Mouse (Mus musculus): ENCODE results near the gene Etv2. TPM values are rescaled to one million over a fixed set of nuclear protein-coding genes. Genes with fewer than 3 reads are reported as not detected.

Etv2 gene
- polyA plus RNA-seq, 1 experiment from 2014 or later: not detected

- no peaks in the 10 kb centered on the region for H3K9me3 ChIP-seq
- ATAC-seq (ENCODE audit: low read depth): no peak
- no peak overlapping the region for H3K4me3 ChIP-seq
- 70% methylated on average over 10 of the region's 10 CpGs for WGBS
- no peaks in the 10 kb centered on the region for H3K36me3 ChIP-seq
- H3K9ac ChIP-seq: 0 out of 2 replicates have a peak overlapping the region, but pooled peaks have one; percentile 26
- H3K4me1 ChIP-seq (replicated peaks): peaks cover 8% of the 10 kb centered on the region
- H3K27me3 ChIP-seq: no peaks in the 10 kb centered on the region; the same call in 1 of the 2 replicates
- no peak overlapping the region for H3K4me2 ChIP-seq
- H3K27ac ChIP-seq (replicated peaks): no peak overlapping the region
These were observed 41.8 kb downstream of the Etv2 start for GRCm38 (mm10) chr7:30593579-30594509.

DNA sequence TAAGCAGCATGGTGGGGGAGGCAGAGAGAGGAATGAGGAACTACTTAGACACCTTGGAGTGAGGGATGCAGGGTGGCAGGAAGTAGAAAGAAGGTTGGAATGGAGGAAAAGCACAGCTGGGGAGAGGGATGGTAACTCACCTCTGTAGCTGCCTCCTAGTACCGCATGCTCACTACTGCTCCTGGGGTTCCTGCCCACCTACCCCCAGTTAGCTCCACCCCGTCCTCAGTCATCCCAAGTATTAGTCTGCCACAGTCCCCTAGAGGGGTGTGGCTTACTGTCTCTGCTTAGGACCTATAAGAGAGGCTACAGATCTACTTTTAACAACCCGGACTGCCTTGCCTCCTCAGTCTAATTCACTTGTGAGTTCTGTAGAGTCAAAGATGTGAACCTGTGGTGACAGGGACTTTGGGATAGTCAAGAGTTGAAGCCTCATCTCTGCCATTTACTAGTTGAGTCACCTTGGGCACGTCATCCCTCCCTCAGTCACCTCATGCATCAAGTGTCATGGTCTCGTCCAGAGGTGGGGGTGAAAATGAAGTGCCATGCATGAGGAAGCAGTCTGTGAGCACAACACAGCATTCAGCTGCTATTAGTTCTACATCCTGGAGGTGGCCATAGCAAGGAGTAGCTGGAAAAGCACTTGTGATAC lies 42.8 kb downstream of the Etv2 start:
- peaks cover 8% of the 10 kb centered on the region for H3K4me1 ChIP-seq (replicated peaks)
- H3K27ac ChIP-seq (replicated peaks): no peak overlapping the region
- H3K4me2 ChIP-seq: no peak overlapping the region
- no peak for ATAC-seq (ENCODE audit: low read depth)
- no peak overlapping the region for H3K4me3 ChIP-seq
- 0 out of 2 replicates have a peak overlapping the region, but pooled peaks have one; percentile 26 for H3K9ac ChIP-seq
- H3K36me3 ChIP-seq: no peaks in the 10 kb centered on the region
- H3K27me3 ChIP-seq: no peaks in the 10 kb centered on the region; the same call in 1 of the 2 replicates
- WGBS: 64% methylated on average over 5 of the region's 5 CpGs
- H3K9me3 ChIP-seq: no peaks in the 10 kb centered on the region

GRCm38 (mm10) chr7:30591605-30591951 lies 44.1 kb downstream of the Etv2 start:
- ATAC-seq (ENCODE audit: low read depth): no peak
- H3K36me3 ChIP-seq: peaks cover 2% of the 10 kb centered on the region
- peaks cover 20% of the 10 kb centered on the region for H3K4me1 ChIP-seq (replicated peaks)
- H3K27ac ChIP-seq (replicated peaks): no peak overlapping the region
- no peak overlapping the region for H3K4me3 ChIP-seq
- H3K9me3 ChIP-seq: no peaks in the 10 kb centered on the region
- 36% methylated on average over 4 of the region's 4 CpGs for WGBS
- no peak overlapping the region for H3K4me2 ChIP-seq
- H3K27me3 ChIP-seq: no peaks in the 10 kb centered on the region; the same call in 1 of the 2 replicates
- H3K9ac ChIP-seq: peak overlapping the region; percentile 34; the same call in 1 of the 2 replicates

- Histone ChIP-seq H3K4me2 (no peak overlapping the region), H3K36me3 (peaks cover 7% of the 10 kb centered on the region), H3K9me3 (no peaks in the 10 kb centered on the region), H3K27me3 (no peaks in the 10 kb centered on the region; the same call in 1 of the 2 replicates), H3K4me3 (no peak overlapping the region), H3K9ac (peak overlapping the region; percentile 34; the same call in 1 of the 2 replicates), H3K4me1 (replicated peaks) (peaks cover 24% of the 10 kb centered on the region), H3K27ac (replicated peaks) (no peak overlapping the region)
- whole genome bisulfite sequencing: 90% methylated on average over 9 of the region's 9 CpGs
- no peak for ATAC-seq (ENCODE audit: low read depth)
These were observed 44.6 kb downstream of the Etv2 start for GRCm38 (mm10) chr7:30590927-30591604.

GRCm38 (mm10) chr7:30589435-30590301 lies 46.0 kb downstream of the Etv2 start:
- Histone ChIP-seq H3K27ac (replicated peaks) (peak overlapping the region; percentile 96), H3K4me2 (peak overlapping the region; percentile 98), H3K4me1 (replicated peaks) (peaks cover 24% of the 10 kb centered on the region), H3K27me3 (no peaks in the 10 kb centered on the region), H3K9ac (peak overlapping the region; percentile 99), H3K4me3 (peak overlapping the region; percentile 99), H3K36me3 (peaks cover 21% of the 10 kb centered on the region), H3K9me3 (no peaks in the 10 kb centered on the region)
- ATAC-seq (ENCODE audit: low read depth): peak; percentile 77
- WGBS: 27% methylated on average over 40 of the region's 40 CpGs

DNA sequence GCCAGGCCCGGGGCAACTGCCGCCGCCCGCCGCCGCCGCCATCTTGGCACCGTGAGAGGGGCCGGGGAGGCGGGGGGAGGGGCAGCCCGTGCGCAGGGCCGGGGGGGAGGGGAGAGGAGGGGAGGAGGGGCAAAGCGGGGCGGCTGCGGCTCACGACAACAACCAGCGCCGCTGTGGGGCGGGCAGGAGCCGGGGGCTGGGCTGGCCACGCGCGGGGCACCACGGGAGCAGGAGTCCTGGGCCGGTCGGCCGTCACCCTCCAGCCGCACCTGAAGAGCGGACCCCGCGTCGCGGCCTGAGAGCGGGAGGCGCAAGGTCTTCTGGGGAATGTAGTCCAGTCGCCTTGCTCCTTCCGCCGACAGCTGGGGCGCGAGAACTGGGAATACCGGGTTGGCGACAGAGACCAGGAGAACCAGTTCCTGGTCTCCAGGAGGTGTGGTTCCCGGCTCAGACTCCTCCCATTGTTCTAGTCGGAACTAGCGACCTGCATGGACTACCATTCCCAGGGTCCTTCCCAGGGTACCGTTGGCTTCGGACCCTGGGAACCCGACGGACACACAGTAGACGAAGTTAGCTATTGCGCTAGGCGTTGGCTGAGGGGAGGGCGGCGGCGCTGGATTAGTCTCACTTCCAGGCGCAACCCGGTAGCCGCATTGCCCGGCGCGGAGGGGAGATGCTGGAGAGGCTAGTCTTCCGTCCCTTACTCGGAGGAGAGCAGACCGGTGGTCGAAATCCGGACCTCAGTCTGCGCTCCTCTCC lies 46.8 kb downstream of the Etv2 start, which contains the start of gene Kmt2b:
Gene Kmt2b (minus strand): TSS at position 51 of the 759 bp plus-strand sequence.
- WGBS: under 1% methylated on average over 47 of the region's 68 CpGs
- peak; percentile 96 for ATAC-seq (ENCODE audit: low read depth)
- Histone ChIP-seq H3K36me3 (peaks cover 29% of the 10 kb centered on the region), H3K27ac (replicated peaks) (peak within 1 kb of the TSS; percentile 96), H3K9ac (peak within 1 kb of the TSS; percentile 99), H3K27me3 (no peaks in the 10 kb centered on the region), H3K4me1 (replicated peaks) (peaks cover 24% of the 10 kb centered on the region), H3K9me3 (no peaks in the 10 kb centered on the region), H3K4me2 (peak within 1 kb of the TSS; percentile 98), H3K4me3 (peak within 1 kb of the TSS; percentile 99)

- WGBS: under 1% methylated on average over 45 of the region's 67 CpGs
- peak overlapping the region; percentile 96 for H3K27ac ChIP-seq (replicated peaks)
These were observed 47.6 kb downstream of the Etv2 start for GRCm38 (mm10) chr7:30587842-30588667.

GRCm38 (mm10) chr7:30586455-30587020 lies 49.1 kb downstream of the Etv2 start:
- 91% methylated on average over 28 of the region's 28 CpGs for WGBS
- ATAC-seq (ENCODE audit: low read depth): no peak
- Histone ChIP-seq H3K4me1 (replicated peaks) (peaks cover 24% of the 10 kb centered on the region), H3K27ac (replicated peaks) (no peak overlapping the region), H3K36me3 (peaks cover 52% of the 10 kb centered on the region), H3K27me3 (no peaks in the 10 kb centered on the region), H3K4me2 (peak overlapping the region; percentile 98), H3K9ac (peak overlapping the region; percentile 99), H3K4me3 (peak overlapping the region; percentile 99; the same call in 1 of the 2 replicates), H3K9me3 (no peaks in the 10 kb centered on the region)

More at GRCm38 (mm10) chr7:30587842-30588667, 47.6 kb downstream of the Etv2 start:
- Histone ChIP-seq H3K9me3 (no peaks in the 10 kb centered on the region), H3K4me3 (peak overlapping the region; percentile 99), H3K4me2 (peak overlapping the region; percentile 98), H3K27me3 (no peaks in the 10 kb centered on the region), H3K36me3 (peaks cover 37% of the 10 kb centered on the region), H3K4me1 (replicated peaks) (peaks cover 24% of the 10 kb centered on the region), H3K9ac (peak overlapping the region; percentile 99)
- peak; percentile 41 for ATAC-seq (ENCODE audit: low read depth)

DNA sequence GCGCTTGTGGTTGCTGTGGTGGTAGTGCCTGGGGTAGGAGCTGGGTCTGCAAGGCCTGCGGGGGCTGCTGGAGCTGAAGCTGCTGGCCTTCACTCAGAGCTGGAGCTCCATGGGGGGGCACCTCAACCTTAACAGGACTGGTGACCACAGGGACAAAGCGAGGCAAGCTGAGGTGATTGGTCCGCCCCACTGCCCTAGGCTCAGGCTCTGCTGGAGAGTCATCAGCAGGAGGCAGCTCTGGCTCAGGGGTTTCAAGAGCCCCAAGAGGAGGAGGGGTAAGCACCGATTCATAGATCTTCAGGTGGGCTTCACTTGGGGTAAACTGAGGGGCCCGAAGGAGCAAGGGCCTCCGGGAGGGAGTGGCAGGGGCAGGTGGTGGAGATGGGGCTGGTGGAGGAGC lies 50.5 kb downstream of the Etv2 start:
- no peak overlapping the region for H3K9ac ChIP-seq
- no peaks in the 10 kb centered on the region for H3K9me3 ChIP-seq
- H3K4me1 ChIP-seq (replicated peaks): peaks cover 23% of the 10 kb centered on the region
- no peak for ATAC-seq (ENCODE audit: low read depth)
- H3K27ac ChIP-seq (replicated peaks): no peak overlapping the region
- H3K27me3 ChIP-seq: no peaks in the 10 kb centered on the region
- no peak overlapping the region for H3K4me2 ChIP-seq
- H3K36me3 ChIP-seq: peaks cover 66% of the 10 kb centered on the region
- 98% methylated on average over 7 of the region's 7 CpGs for WGBS
- no peak overlapping the region for H3K4me3 ChIP-seq

GRCm38 (mm10) chr7:30584339-30584738 lies 51.3 kb downstream of the Etv2 start:
- no peak for ATAC-seq (ENCODE audit: low read depth)
- no peak overlapping the region for H3K4me2 ChIP-seq
- 93% methylated on average over 10 of the region's 10 CpGs for WGBS
- H3K27ac ChIP-seq (replicated peaks): no peak overlapping the region
- peaks cover 16% of the 10 kb centered on the region for H3K4me1 ChIP-seq (replicated peaks)
- H3K9ac ChIP-seq: no peak overlapping the region
- no peak overlapping the region for H3K4me3 ChIP-seq
- no peaks in the 10 kb centered on the region for H3K27me3 ChIP-seq
- H3K9me3 ChIP-seq: no peaks in the 10 kb centered on the region
- peaks cover 74% of the 10 kb centered on the region for H3K36me3 ChIP-seq

Data from neural tube, embryonic 13.5 days (tissue).